Mouse (Mus musculus) neural tube, embryonic 15.5 days (tissue): ENCODE data around the gene Rabgef1. TPM values are rescaled to one million over a fixed set of nuclear protein-coding genes. Genes with fewer than 3 reads are reported as not detected.

ENCODE experiments used
- ATAC-seq: fragments of 200-750 bp; cut with Nextera tagmentation; 2 replicates; pipeline ENCODE4 v1.8.0; 2017; ENCODE audit warnings: mild to moderate bottlenecking, moderate TSS enrichment, moderate library complexity; ENCODE audit not compliant: low FRiP score
- H3K27ac ChIP-seq: fragments of 300-500 bp; sonication (generic); replicated peaks from 2 replicates; pipeline ENCODE4 v1.5.1; 2015; ENCODE audit warnings: mild to moderate bottlenecking, inconsistent platforms
- H3K27me3 ChIP-seq: fragments of 300-500 bp; sonication (generic); replicated peaks from 2 replicates; pipeline ENCODE4 v1.6.1; 2015; ENCODE audit warnings: inconsistent platforms
- H3K36me3 ChIP-seq: fragments of 300-500 bp; sonication (generic); 2 replicates; pipeline ENCODE4 v1.6.1; 2015; ENCODE audit warnings: inconsistent platforms
- H3K4me1 ChIP-seq: fragments of 300-500 bp; sonication (generic); 2 replicates; pipeline ENCODE4 v1.6.1; 2015; ENCODE audit warnings: inconsistent platforms
- H3K4me2 ChIP-seq: fragments of 300-500 bp; sonication (generic); 2 replicates; pipeline ENCODE4 v1.6.1; 2015; ENCODE audit warnings: inconsistent platforms, mild to moderate bottlenecking, moderate library complexity
- H3K4me3 ChIP-seq: fragments of 300-500 bp; sonication (generic); replicated peaks from 2 replicates; pipeline ENCODE4 v1.5.1; 2015; ENCODE audit warnings: mild to moderate bottlenecking, inconsistent platforms
- H3K9ac ChIP-seq: fragments of 300-500 bp; sonication (generic); replicated peaks from 2 replicates; pipeline ENCODE4 v1.6.1; 2015; ENCODE audit warnings: mild to moderate bottlenecking, inconsistent platforms
- H3K9me3 ChIP-seq: fragments of 300-500 bp; sonication (generic); replicated peaks from 2 replicates; pipeline ENCODE4 v1.6.1; 2016; ENCODE audit warnings: inconsistent platforms
- WGBS: fragments of 180-500 bp; shearing (Covaris S2); methylation state at CpG from one replicate; pipeline ENCODE4 v1.1.7; 2015; ENCODE audit warnings: mixed read lengths; 5-methylcytosine and 5-hydroxymethylcytosine counted together
- polyA plus RNA-seq: library from polyadenylated mRNA; unstranded; fragments of >200 nt; fragmentation: Nextera tagmentation; extraction: Ambion mirVana; gene quantifications from 2 replicates; pipeline ENCODE4 v1.2.1, GENCODE M21; 2015

Rabgef1 gene
- polyA plus RNA-seq, 1 experiment from 2014 or later, result 42.0 TPM

GRCm38 (mm10) chr5:130173012-130173411 is 1.4 kb downstream of the Rabgef1 start:
- no peak for ATAC-seq
- Histone ChIP-seq H3K27ac (no peak overlapping the region), H3K4me3 (peak overlapping the region; percentile 58; the same call in 1 of the 2 replicates), H3K9me3 (no peaks in the 10 kb centered on the region), H3K4me1 (peaks cover 27% of the 10 kb centered on the region), H3K4me2 (peak overlapping the region; percentile 82), H3K27me3 (no peaks in the 10 kb centered on the region), H3K36me3 (no peaks in the 10 kb centered on the region), H3K9ac (0 out of 2 replicates have a peak overlapping the region, but pooled peaks have one; percentile 83)
- WGBS, result 93% methylated on average over 4 of the region's 4 CpGs

GRCm38 (mm10) chr5:130177871-130178270 is 6.3 kb downstream of the Rabgef1 start:
- Histone ChIP-seq H3K4me1 (peaks cover 24% of the 10 kb centered on the region), H3K9me3 (no peaks in the 10 kb centered on the region), H3K4me3 (no peak overlapping the region), H3K27ac (no peak overlapping the region), H3K36me3 (no peaks in the 10 kb centered on the region), H3K9ac (no peak overlapping the region), H3K27me3 (no peaks in the 10 kb centered on the region), H3K4me2 (no peak overlapping the region)
- 75% methylated on average over 4 of the region's 4 CpGs for WGBS
- no peak for ATAC-seq

GRCm38 (mm10) chr5:130180362-130180761 is 8.8 kb downstream of the Rabgef1 start:
- 54% methylated on average over 7 of the region's 7 CpGs for WGBS
- Histone ChIP-seq H3K27ac (peak overlapping the region; percentile 28), H3K27me3 (no peaks in the 10 kb centered on the region), H3K9ac (no peak overlapping the region), H3K4me3 (no peak overlapping the region), H3K36me3 (no peaks in the 10 kb centered on the region), H3K4me2 (no peak overlapping the region), H3K9me3 (no peaks in the 10 kb centered on the region), H3K4me1 (peaks cover 10% of the 10 kb centered on the region; the same call in 1 of the 2 replicates)
- 0 out of 2 replicates have a peak, but pooled peaks have one; percentile 28 for ATAC-seq

GRCm38 (mm10) chr5:130181740-130182540 is 10.3 kb downstream of the Rabgef1 start:
- Histone ChIP-seq H3K9ac (no peak overlapping the region), H3K27ac (no peak overlapping the region), H3K4me1 (peaks cover 13% of the 10 kb centered on the region; the same call in 1 of the 2 replicates), H3K9me3 (no peaks in the 10 kb centered on the region), H3K36me3 (no peaks in the 10 kb centered on the region), H3K4me2 (no peak overlapping the region), H3K27me3 (no peaks in the 10 kb centered on the region), H3K4me3 (no peak overlapping the region)
- WGBS, result 83% methylated on average over 6 of the region's 6 CpGs
- no peak for ATAC-seq

GRCm38 (mm10) chr5:130182541-130182821 is 10.9 kb downstream of the Rabgef1 start:
- Histone ChIP-seq H3K4me1 (peaks cover 13% of the 10 kb centered on the region; the same call in 1 of the 2 replicates), H3K9ac (no peak overlapping the region), H3K4me3 (no peak overlapping the region), H3K27me3 (no peaks in the 10 kb centered on the region), H3K9me3 (no peaks in the 10 kb centered on the region), H3K4me2 (no peak overlapping the region), H3K27ac (no peak overlapping the region), H3K36me3 (no peaks in the 10 kb centered on the region)
- 94% methylated on average over 3 of the region's 3 CpGs for WGBS
- no peak for ATAC-seq

- Histone ChIP-seq H3K4me2 (no peak overlapping the region), H3K4me3 (no peak overlapping the region), H3K4me1 (peaks cover 11% of the 10 kb centered on the region; the same call in 1 of the 2 replicates), H3K9me3 (no peaks in the 10 kb centered on the region), H3K27me3 (no peaks in the 10 kb centered on the region), H3K36me3 (peaks cover 7% of the 10 kb centered on the region), H3K9ac (no peak overlapping the region), H3K27ac (no peak overlapping the region)
- no peak for ATAC-seq
- 89% methylated on average over 9 of the region's 9 CpGs for WGBS
Measured at GRCm38 (mm10) chr5:130184193-130184856, 12.7 kb downstream of the Rabgef1 start.

- Histone ChIP-seq H3K27me3 (no peaks in the 10 kb centered on the region), H3K4me2 (no peak overlapping the region), H3K4me3 (no peak overlapping the region), H3K9ac (no peak overlapping the region), H3K27ac (no peak overlapping the region), H3K9me3 (no peaks in the 10 kb centered on the region), H3K4me1 (peaks cover 5% of the 10 kb centered on the region; the same call in 1 of the 2 replicates), H3K36me3 (peaks cover 17% of the 10 kb centered on the region)
- ATAC-seq, result no peak
- WGBS, result 92% methylated on average over 6 of the region's 6 CpGs
Measured at GRCm38 (mm10) chr5:130185312-130185711, 13.7 kb downstream of the Rabgef1 start.

- H3K27me3 ChIP-seq, result no peaks in the 10 kb centered on the region
- peaks cover 2% of the 10 kb centered on the region; the same call in 1 of the 2 replicates for H3K4me1 ChIP-seq
- H3K9me3 ChIP-seq, result no peaks in the 10 kb centered on the region
- ATAC-seq, result no peak
- H3K27ac ChIP-seq, result no peak overlapping the region
- H3K4me3 ChIP-seq, result no peak overlapping the region
- 46% methylated on average over 7 of the region's 7 CpGs for WGBS
- peaks cover 32% of the 10 kb centered on the region for H3K36me3 ChIP-seq
- H3K4me2 ChIP-seq, result no peak overlapping the region
- no peak overlapping the region for H3K9ac ChIP-seq
Measured at GRCm38 (mm10) chr5:130187383-130187782, 15.8 kb downstream of the Rabgef1 start.

GRCm38 (mm10) chr5:130190909-130191308 is 19.3 kb downstream of the Rabgef1 start:
- H3K4me2 ChIP-seq, result no peak overlapping the region
- H3K9ac ChIP-seq, result no peak overlapping the region
- peaks cover 42% of the 10 kb centered on the region for H3K36me3 ChIP-seq
- no peak for ATAC-seq
- H3K27me3 ChIP-seq, result no peaks in the 10 kb centered on the region
- H3K4me1 ChIP-seq, result peaks cover 2% of the 10 kb centered on the region; the same call in 1 of the 2 replicates
- WGBS, result 91% methylated on average over 6 of the region's 6 CpGs
- H3K4me3 ChIP-seq, result no peak overlapping the region
- no peak overlapping the region for H3K27ac ChIP-seq
- H3K9me3 ChIP-seq, result no peaks in the 10 kb centered on the region

GRCm38 (mm10) chr5:130191865-130192264 is 20.3 kb downstream of the Rabgef1 start:
- no peaks in the 10 kb centered on the region; the same call in 1 of the 2 replicates for H3K4me1 ChIP-seq
- H3K4me3 ChIP-seq, result no peak overlapping the region
- no peak overlapping the region for H3K4me2 ChIP-seq
- H3K9ac ChIP-seq, result no peak overlapping the region
- WGBS, result 89% methylated on average over 6 of the region's 6 CpGs
- H3K9me3 ChIP-seq, result no peaks in the 10 kb centered on the region
- peaks cover 42% of the 10 kb centered on the region for H3K36me3 ChIP-seq
- H3K27me3 ChIP-seq, result no peaks in the 10 kb centered on the region
- H3K27ac ChIP-seq, result no peak overlapping the region
- ATAC-seq, result no peak

GRCm38 (mm10) chr5:130192356-130192944 is 20.9 kb downstream of the Rabgef1 start:
- no peaks in the 10 kb centered on the region; the same call in 1 of the 2 replicates for H3K4me1 ChIP-seq
- 77% methylated on average over 2 of the region's 2 CpGs for WGBS
- peaks cover 42% of the 10 kb centered on the region for H3K36me3 ChIP-seq
- no peak overlapping the region for H3K9ac ChIP-seq
- H3K27me3 ChIP-seq, result no peaks in the 10 kb centered on the region
- H3K4me2 ChIP-seq, result no peak overlapping the region
- no peak for ATAC-seq
- H3K9me3 ChIP-seq, result no peaks in the 10 kb centered on the region
- H3K4me3 ChIP-seq, result no peak overlapping the region
- no peak overlapping the region for H3K27ac ChIP-seq
